Mouse (Mus musculus): ENCODE results near the gene Cacna2d4.
"Not testable (repeated sequence)": the region's sequence is repeated elsewhere in the genome, so short reads cannot be mapped to it uniquely, and the experiment has no call there.

Cacna2d4 gene

DNA sequence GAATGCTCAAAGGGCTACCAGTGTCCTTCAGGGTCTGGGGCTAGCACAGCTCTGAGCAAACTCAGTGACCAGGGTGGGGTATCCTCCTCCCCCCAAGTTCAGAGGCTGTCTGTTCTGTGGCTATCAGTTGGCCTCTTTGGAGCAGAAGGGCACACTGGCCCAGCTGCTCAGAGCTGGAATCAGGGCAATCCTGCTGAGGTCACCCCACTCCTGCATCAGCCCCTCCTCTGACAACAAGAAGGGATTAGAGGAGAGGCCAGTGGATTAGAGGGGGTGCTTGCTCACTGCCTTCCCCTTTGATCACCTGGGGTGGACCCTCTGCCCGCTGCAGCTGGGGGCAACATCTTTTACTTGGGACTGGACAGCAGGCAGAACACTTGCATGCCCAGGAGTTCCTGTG, at the start of gene Cacna2d4:
Cacna2d4 (plus strand) TSS at position 286 of the 400 bp plus-strand sequence.
- in situ Hi-C loops (cut with MboI, MseI) = no loop called here

DNA sequence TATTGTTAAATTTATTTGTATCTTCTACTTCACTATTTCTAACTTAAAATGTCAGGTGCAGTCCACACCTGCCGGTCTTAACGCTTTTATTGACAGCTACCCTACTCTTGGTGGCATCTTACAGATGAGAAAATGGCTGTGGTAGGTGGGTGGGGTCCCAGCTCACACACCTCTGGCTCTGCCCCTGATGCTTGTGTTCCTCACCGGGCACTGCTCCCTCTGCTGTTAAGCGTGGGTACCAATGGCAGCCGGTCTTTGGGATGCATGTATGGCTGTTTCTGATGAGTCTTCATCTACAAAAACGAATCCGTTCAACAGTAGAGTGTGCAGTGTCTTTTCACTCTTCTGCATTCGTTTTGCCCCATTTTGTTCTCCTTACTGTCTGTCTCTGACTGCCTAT, 49.7 kb upstream of the Cacna2d4 start:
- in situ Hi-C loops (cut with MboI, MseI) = no loop called here

GRCm38 (mm10) chr6:119187631-119188030, 48.7 kb upstream of the Cacna2d4 start:
- in situ Hi-C loops (cut with MboI, MseI) = no loop called here

DNA sequence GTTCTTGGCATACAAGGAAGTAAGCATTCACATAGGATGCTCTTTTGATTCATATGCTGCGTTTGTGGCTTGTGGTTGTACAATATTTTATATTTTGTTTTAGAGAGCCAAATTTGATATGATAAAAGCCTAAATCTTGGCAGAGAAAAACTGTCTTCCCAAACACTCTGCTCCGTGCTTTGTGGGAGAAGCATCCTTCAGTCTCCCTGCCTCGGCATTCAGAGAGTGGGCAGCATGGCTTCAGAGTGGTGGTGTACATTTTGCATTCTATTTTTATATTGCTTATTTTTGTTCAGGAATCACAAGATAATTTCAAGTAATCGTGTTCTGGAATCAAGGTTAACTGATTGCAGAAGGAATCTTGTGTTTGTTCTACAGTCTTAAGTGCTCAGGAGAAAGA, 44.8 kb upstream of the Cacna2d4 start:
- in situ Hi-C loops (cut with MboI, MseI) = no loop called here

DNA sequence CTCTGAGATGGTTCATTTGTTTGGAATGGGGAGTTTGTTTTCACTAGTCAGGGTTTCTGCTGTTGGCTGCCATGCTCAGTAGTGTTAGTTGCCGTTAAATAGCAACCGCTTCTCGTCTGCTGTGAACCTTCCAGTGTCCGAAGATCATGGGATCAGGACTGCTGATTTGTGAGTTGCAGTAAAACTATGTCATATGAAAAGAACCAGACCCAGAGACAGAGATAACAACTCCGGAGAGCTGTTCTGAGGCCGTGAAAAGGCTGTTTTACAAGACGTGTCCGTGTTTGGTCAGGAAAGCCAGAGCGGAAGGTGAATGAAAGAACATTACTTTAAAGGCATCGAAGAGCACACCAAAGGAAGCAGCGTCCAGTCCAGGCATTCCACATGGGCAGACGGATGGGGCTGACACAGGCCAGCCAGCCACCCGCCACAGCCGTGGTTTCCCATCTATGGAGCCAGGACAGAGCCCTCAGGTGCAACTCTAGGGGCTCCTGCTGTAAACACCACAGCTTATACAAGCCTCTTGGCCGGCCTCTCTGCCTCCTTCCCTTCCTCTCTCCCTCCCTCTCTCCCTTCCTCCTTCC, 42.7 kb upstream of the Cacna2d4 start:
- in situ Hi-C loops (cut with MboI, MseI) = no loop called here

- in situ Hi-C loops (cut with MboI, MseI) = no loop called here
Observed at GRCm38 (mm10) chr6:119194161-119194560, 42.2 kb upstream of the Cacna2d4 start.

GRCm38 (mm10) chr6:119194601-119195000, 41.7 kb upstream of the Cacna2d4 start:
- in situ Hi-C loops (cut with MboI, MseI) = no loop called here

- in situ Hi-C loops (cut with MboI, MseI) = no loop called here
Observed at GRCm38 (mm10) chr6:119196382-119197305, 39.7 kb upstream of the Cacna2d4 start, which contains the start of gene Cacna1c. Cacna1c (minus strand) TSS chr6:119196418.

- in situ Hi-C loops (cut with MboI, MseI) = no loop called here
Observed at GRCm38 (mm10) chr6:119198534-119199273, 37.6 kb upstream of the Cacna2d4 start.

GRCm38 (mm10) chr6:119199274-119199879, 36.9 kb upstream of the Cacna2d4 start:
- in situ Hi-C loops (cut with MboI, MseI) = no loop called here

DNA sequence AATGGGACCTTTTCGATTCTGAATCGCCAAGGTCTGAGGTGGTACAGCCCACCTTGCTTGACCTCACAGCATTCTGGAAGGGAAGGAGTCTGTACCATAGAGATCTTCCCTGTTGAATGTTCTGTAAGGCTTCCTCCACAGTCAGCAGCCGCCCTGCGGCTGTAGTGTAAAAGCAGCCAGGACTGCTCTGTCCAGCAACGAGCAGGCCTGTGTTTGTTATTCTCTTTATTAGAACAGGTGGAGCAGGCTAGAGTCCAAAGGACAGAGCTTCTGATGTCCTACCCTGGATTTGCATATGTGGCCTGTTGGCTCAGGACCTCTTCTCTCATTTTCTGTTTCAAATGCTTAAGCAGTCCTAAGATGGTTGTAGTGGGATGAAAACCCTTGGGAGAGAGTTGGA, 36.0 kb upstream of the Cacna2d4 start:
- in situ Hi-C loops (cut with MboI, MseI) = no loop called here

- in situ Hi-C loops (cut with MboI, MseI) = no loop called here
Observed at GRCm38 (mm10) chr6:119201575-119201974, 34.8 kb upstream of the Cacna2d4 start.

DNA sequence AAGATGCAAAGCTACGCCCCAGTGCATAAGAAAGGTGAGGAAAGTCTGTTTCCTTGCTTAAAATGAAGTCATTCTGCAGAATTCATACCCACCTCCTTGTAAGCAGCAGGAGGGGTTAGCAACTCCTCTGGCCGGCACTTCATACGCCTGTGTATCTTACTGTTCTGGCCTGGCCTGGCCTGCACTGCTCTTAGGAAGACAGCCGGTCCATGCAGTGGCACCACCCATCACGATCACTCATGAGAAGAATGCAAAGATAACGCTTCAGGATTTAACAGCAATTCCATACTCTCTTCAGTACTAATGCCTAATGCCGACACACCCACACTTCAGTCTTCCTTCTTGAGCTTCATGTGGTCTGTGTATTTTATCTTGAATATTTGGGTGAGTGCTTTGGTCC, 32.0 kb upstream of the Cacna2d4 start:
- in situ Hi-C loops (cut with MboI, MseI) = no loop called here

DNA sequence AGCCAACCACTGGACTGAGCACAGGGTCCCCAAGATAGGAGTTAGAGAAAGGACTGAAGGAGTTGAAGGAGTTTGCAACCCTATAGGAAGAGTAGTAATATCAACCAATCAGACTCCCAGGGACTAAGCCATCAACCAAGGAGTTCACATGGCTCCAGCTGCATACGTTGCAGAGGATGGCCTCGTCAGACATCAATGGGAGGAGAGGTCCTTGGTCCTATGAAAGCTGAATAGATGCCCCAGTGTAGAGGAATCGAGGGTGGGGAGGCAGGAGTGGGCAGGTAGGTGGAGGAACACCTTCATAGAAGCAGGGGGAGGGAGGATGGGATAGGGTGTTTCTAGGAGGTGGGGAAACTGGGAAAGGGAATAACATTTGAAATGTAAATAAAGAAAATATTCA, 31.4 kb upstream of the Cacna2d4 start:
- in situ Hi-C loops (cut with MboI, MseI) = no loop called here

DNA sequence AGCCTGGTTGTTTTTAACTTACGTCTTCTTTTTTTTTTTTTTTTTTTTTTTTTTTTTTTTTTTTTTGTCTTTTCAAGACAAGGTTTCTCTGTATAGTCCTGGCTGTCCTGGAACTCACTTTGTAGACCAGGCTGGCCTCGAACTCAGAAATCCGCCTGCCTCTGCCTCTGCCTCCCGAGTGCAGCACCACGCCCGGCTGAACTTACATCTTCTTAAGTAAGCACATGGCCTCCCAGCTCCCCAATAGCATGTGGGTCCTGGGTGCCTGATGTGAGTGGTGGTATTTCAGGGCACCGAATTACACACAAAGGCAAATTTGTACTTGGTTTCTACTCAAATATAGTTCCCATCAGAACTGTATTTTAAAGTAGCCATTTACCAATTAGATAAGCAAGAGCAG, 30.3 kb upstream of the Cacna2d4 start:
- in situ Hi-C loops (cut with MboI, MseI) = not testable (repeated sequence)

- in situ Hi-C loops (cut with MboI, MseI) = no loop called here
Observed at GRCm38 (mm10) chr6:119213375-119213774, 23.0 kb upstream of the Cacna2d4 start.

GRCm38 (mm10) chr6:119214190-119214589, 22.1 kb upstream of the Cacna2d4 start:
- in situ Hi-C loops (cut with MboI, MseI) = no loop called here

- in situ Hi-C loops (cut with MboI, MseI) = no loop called here
Observed at GRCm38 (mm10) chr6:119215040-119215613, 21.2 kb upstream of the Cacna2d4 start.

- in situ Hi-C loops (cut with MboI, MseI) = no loop called here
Observed at GRCm38 (mm10) chr6:119217661-119218060, 18.7 kb upstream of the Cacna2d4 start.

GRCm38 (mm10) chr6:119218591-119218990, 17.7 kb upstream of the Cacna2d4 start:
- in situ Hi-C loops (cut with MboI, MseI) = no loop called here

- in situ Hi-C loops (cut with MboI, MseI) = no loop called here
Observed at GRCm38 (mm10) chr6:119219237-119219870, 17.0 kb upstream of the Cacna2d4 start.

All from T-helper 17 cell (primary cell).